Mouse (Mus musculus) forebrain, postnatal 0 days (tissue): ENCODE measurements around the gene Pacsin3. TPM values are rescaled to one million over a fixed set of nuclear protein-coding genes. Genes with fewer than 3 reads are reported as not detected.

Experiments
- ATAC-seq: fragments of 200-750 bp; cut with Nextera tagmentation; 2 replicates; pipeline ENCODE4 v1.8.0; 2017; ENCODE audit warnings: mild to moderate bottlenecking, moderate library complexity
- DNase-seq: peaks from one replicate; pipeline ENCODE4 v3.0.0-alpha.2; 2015
- H3K27ac ChIP-seq: fragments of 300-500 bp; sonication (generic); 2 replicates; pipeline ENCODE4 v1.5.1; 2014; ENCODE audit warnings: low read depth, mild to moderate bottlenecking, antibody characterized with exemption, low read length, moderate library complexity, mixed read lengths
- H3K27me3 ChIP-seq: fragments of 300-500 bp; sonication (generic); 2 replicates; pipeline ENCODE4 v1.6.1; 2014; ENCODE audit warnings: mild to moderate bottlenecking, low read length, mixed read lengths; ENCODE audit not compliant: insufficient read depth
- H3K36me3 ChIP-seq: fragments of 300-500 bp; sonication (generic); 2 replicates; pipeline ENCODE4 v1.6.1; 2014; ENCODE audit warnings: mild to moderate bottlenecking, moderate library complexity; ENCODE audit not compliant: insufficient read depth
- H3K4me1 ChIP-seq: fragments of 300-500 bp; sonication (generic); 2 replicates; pipeline ENCODE4 v1.6.1; 2014; ENCODE audit warnings: antibody characterized with exemption; ENCODE audit not compliant: insufficient read depth
- H3K4me2 ChIP-seq: fragments of 300-500 bp; sonication (generic); 2 replicates; pipeline ENCODE4 v1.6.1; 2014; ENCODE audit warnings: low read depth, mild to moderate bottlenecking, moderate library complexity
- H3K4me3 ChIP-seq: fragments of 300-500 bp; sonication (generic); 2 replicates; pipeline ENCODE4 v1.5.1; 2014; ENCODE audit warnings: low read depth, low read length, mixed read lengths
- H3K9ac ChIP-seq: fragments of 300-500 bp; sonication (generic); 2 replicates; pipeline ENCODE4 v1.6.1; 2014; ENCODE audit warnings: mild to moderate bottlenecking
- H3K9me3 ChIP-seq: fragments of 300-500 bp; sonication (generic); 2 replicates; pipeline ENCODE4 v1.6.1; 2016; ENCODE audit warnings: low read length
- CTCF ChIP-seq: sonication (generic); IDR thresholded peaks from 2 replicates; pipeline ENCODE4 v1.5.1; 2016; ENCODE audit warnings: antibody characterized with exemption, control low read depth, low read depth
- WGBS: fragments of 180-500 bp; shearing (Covaris S2); extraction: QIAGEN DNeasy Blood & Tissue Kit; methylation state at CpG from one replicate; pipeline ENCODE4 v1.1.7; 2014; 5-methylcytosine and 5-hydroxymethylcytosine counted together
- polyA plus RNA-seq: library from polyadenylated mRNA; unstranded; fragments of >200 nt; fragmentation: Nextera tagmentation; extraction: Ambion mirVana; gene quantifications from 2 replicates; pipeline ENCODE4 v1.2.1, GENCODE M21; 2015
- total RNA-seq: library from RNA; depleted of rRNA; stranded (reverse); fragments of >200 nt; gene quantifications from 2 replicates; pipeline ENCODE4 v1.2.3, GENCODE M21; 2014; rRNA removed

Pacsin3 gene
- total and polyA plus RNA-seq, 2 experiments from 2014 or later: 20.5 to 22.8 TPM

DNA sequence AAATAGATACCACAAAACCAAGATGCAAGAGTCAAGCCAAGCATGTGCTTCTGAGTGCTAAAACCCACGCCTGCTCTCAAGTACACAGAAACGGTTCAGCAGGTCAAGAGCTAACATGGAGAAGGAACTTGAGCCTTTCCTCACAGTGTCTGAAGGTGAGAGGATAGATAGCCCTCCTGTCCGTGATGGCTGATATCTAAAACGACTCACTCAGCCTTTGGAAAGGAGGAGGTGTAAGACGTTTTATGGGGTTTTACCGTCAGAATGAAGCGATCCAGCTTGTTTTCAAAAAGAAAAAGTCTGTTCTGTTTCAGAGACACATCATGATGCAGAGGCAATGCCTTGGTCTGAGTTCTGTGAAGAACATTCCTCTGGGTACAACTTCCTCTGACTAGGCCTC is 58.4 kb downstream of the Pacsin3 start:
- no peak overlapping the region for H3K9ac ChIP-seq
- H3K27me3 ChIP-seq: no peaks in the 10 kb centered on the region
- DNase-seq (no peak), ATAC-seq (no peak)
- 92% methylated on average over 7 of the region's 7 CpGs for WGBS
- no peaks in the 10 kb centered on the region for H3K9me3 ChIP-seq
- H3K36me3 ChIP-seq: no peaks in the 10 kb centered on the region
- H3K4me2 ChIP-seq: no peak overlapping the region
- no peaks in the 10 kb centered on the region for H3K4me1 ChIP-seq
- no peak overlapping the region for H3K4me3 ChIP-seq
- no peak for TF ChIP-seq CTCF
- no peak overlapping the region for H3K27ac ChIP-seq

Other genes starting within 250 kb of the Pacsin3 start
- gene Rapsn, start 220.3 kb upstream of the Pacsin3 start, total RNA-seq: 0.38 and 1.2 TPM in 2 replicates
- 0.93 and 1.1 TPM in 2 replicates for gene Rapsn, start 220.3 kb upstream of the Pacsin3 start, polyA plus RNA-seq
- 184 and 255 TPM in 2 replicates for gene Psmc3, start 201.9 kb upstream of the Pacsin3 start, total RNA-seq
- gene Psmc3, start 201.9 kb upstream of the Pacsin3 start, polyA plus RNA-seq: 242 and 253 TPM in 2 replicates
- gene Slc39a13, start 185.5 kb upstream of the Pacsin3 start, total RNA-seq: 25.5 and 26.8 TPM in 2 replicates
- gene Slc39a13, start 185.5 kb upstream of the Pacsin3 start, polyA plus RNA-seq: 19.7 and 22.3 TPM in 2 replicates
- gene Spi1, start 173.6 kb upstream of the Pacsin3 start, total RNA-seq: 2.2 and 3.9 TPM in 2 replicates
- gene Spi1, start 173.6 kb upstream of the Pacsin3 start, polyA plus RNA-seq: 4.7 and 5.1 TPM in 2 replicates
- 0.38 TPM in 1 of 2 replicates, not detected in the other for gene Mybpc3, start 137.8 kb upstream of the Pacsin3 start, total RNA-seq
- 0.04 TPM in 1 of 2 replicates, not detected in the other for gene Mybpc3, start 137.8 kb upstream of the Pacsin3 start, polyA plus RNA-seq
- gene Madd, start 72.1 kb upstream of the Pacsin3 start, total RNA-seq: 48.9 and 50.0 TPM in 2 replicates
- 20.4 and 28.5 TPM in 2 replicates for gene Madd, start 72.1 kb upstream of the Pacsin3 start, polyA plus RNA-seq
- gene Nr1h3, start 53.1 kb upstream of the Pacsin3 start, total RNA-seq: 1.5 and 3.4 TPM in 2 replicates
- gene Nr1h3, start 53.1 kb upstream of the Pacsin3 start, polyA plus RNA-seq: 1.6 and 1.8 TPM in 2 replicates
- 32.9 and 39.4 TPM in 2 replicates for gene Acp2, start 53.1 kb upstream of the Pacsin3 start, total RNA-seq
- gene Acp2, start 53.1 kb upstream of the Pacsin3 start, polyA plus RNA-seq: 24.4 and 32.2 TPM in 2 replicates
- 11.2 and 12.9 TPM in 2 replicates for gene Ddb2, start 19.0 kb upstream of the Pacsin3 start, total RNA-seq
- gene Ddb2, start 19.0 kb upstream of the Pacsin3 start, polyA plus RNA-seq: 10.0 and 10.2 TPM in 2 replicates
- gene Arfgap2, start 9.0 kb downstream of the Pacsin3 start, total RNA-seq: 44.0 and 59.9 TPM in 2 replicates
- gene Arfgap2, start 9.0 kb downstream of the Pacsin3 start, polyA plus RNA-seq: 49.0 and 52.8 TPM in 2 replicates
- gene 1110051M20Rik, start 188.8 kb downstream of the Pacsin3 start, total RNA-seq: 127 and 147 TPM in 2 replicates
- gene 1110051M20Rik, start 188.8 kb downstream of the Pacsin3 start, polyA plus RNA-seq: 165 and 182 TPM in 2 replicates
- 12.0 and 13.7 TPM in 2 replicates for gene Lrp4, start 201.6 kb downstream of the Pacsin3 start, total RNA-seq
- gene Lrp4, start 201.6 kb downstream of the Pacsin3 start, polyA plus RNA-seq: 2.8 and 4.1 TPM in 2 replicates